Mouse (Mus musculus): Measurements from ENCODE around the gene Gstm4.

DNA sequence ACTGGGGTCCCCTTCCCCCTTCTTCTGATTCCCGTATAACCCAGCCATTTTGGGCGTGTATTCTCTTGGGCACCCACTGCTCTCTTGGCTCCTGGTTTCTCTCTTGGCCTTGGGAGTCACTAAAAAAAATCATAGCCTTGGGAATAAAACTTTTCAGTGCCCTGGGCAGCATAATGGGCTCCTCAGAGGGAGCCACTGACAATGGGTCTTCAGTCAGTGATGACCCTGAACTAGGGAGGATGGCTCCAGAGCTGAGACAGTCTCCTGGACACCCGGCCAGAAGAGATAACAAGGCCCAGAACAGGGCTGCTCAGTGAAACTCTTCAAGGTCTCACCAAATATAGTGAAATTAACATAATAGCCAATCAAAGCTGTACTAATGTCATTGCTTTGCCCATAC is 46.1 kb downstream of the Gstm4 start:
- TF ChIP-seq FOSL1 (IDR thresholded peaks at IDR 0.05; ENCODE audit: insufficient read depth, low read length, poor library complexity, severe bottlenecking) (no peak), CTCF (IDR thresholded peaks at IDR 0.05; ENCODE audit: control insufficient read depth, insufficient read depth, insufficient read length) (no peak), MYOD1 (IDR thresholded peaks at IDR 0.05; ENCODE audit: control insufficient read depth, insufficient read length, low read depth) (no peak), USF1 (IDR thresholded peaks at IDR 0.05; ENCODE audit: low read depth) (no peak), MAX (IDR thresholded peaks at IDR 0.05) (no peak), MYOG (IDR thresholded peaks at IDR 0.05; ENCODE audit: control insufficient read depth, extremely low read depth, insufficient read length) (no peak)

Measured in C2C12 (cell line).